Mouse (Mus musculus) midbrain, embryonic 12.5 days (tissue): ENCODE measurements at regions not wholly inside any gene's neighbourhood (a gene's known extent, or its start where the extent isn't known, plus 50 kb on each side); places are given as distances from the start of the nearest gene placed in this dataset.

Experiments
- ATAC-seq: fragments of 200-750 bp; cut with Nextera tagmentation; 2 replicates; pipeline ENCODE4 v1.8.0; 2017; ENCODE audit warnings: low read depth, moderate TSS enrichment, moderate library complexity; ENCODE audit not compliant: low FRiP score
- H3K27ac ChIP-seq: fragments of 300-500 bp; sonication (generic); replicated peaks from 2 replicates; pipeline ENCODE4 v1.5.1; 2016; ENCODE audit warnings: mild to moderate bottlenecking
- H3K27me3 ChIP-seq: fragments of 300-500 bp; sonication (generic); 2 replicates; pipeline ENCODE4 v1.6.1; 2016; ENCODE audit warnings: mild to moderate bottlenecking
- H3K36me3 ChIP-seq: fragments of 300-500 bp; sonication (generic); 2 replicates; pipeline ENCODE4 v1.6.1; 2016
- H3K4me1 ChIP-seq: fragments of 300-500 bp; sonication (generic); 2 replicates; pipeline ENCODE4 v1.6.1; 2016
- H3K4me2 ChIP-seq: fragments of 300-500 bp; sonication (generic); replicated peaks from 2 replicates; pipeline ENCODE4 v1.6.1; 2016; ENCODE audit warnings: mild to moderate bottlenecking, moderate library complexity
- H3K4me3 ChIP-seq: fragments of 300-500 bp; sonication (generic); 2 replicates; pipeline ENCODE4 v1.5.1; 2016; ENCODE audit warnings: mild to moderate bottlenecking
- H3K9ac ChIP-seq: fragments of 300-500 bp; sonication (generic); replicated peaks from 2 replicates; pipeline ENCODE4 v1.6.1; 2016; ENCODE audit warnings: mild to moderate bottlenecking, moderate library complexity
- H3K9me3 ChIP-seq: fragments of 300-500 bp; sonication (generic); 2 replicates; pipeline ENCODE4 v1.6.1; 2016; ENCODE audit warnings: mild to moderate bottlenecking
- WGBS: fragments of 180-500 bp; shearing (Covaris S2); methylation state at CpG from one replicate; pipeline ENCODE4 v1.1.7; 2016; 5-methylcytosine and 5-hydroxymethylcytosine counted together

DNA sequence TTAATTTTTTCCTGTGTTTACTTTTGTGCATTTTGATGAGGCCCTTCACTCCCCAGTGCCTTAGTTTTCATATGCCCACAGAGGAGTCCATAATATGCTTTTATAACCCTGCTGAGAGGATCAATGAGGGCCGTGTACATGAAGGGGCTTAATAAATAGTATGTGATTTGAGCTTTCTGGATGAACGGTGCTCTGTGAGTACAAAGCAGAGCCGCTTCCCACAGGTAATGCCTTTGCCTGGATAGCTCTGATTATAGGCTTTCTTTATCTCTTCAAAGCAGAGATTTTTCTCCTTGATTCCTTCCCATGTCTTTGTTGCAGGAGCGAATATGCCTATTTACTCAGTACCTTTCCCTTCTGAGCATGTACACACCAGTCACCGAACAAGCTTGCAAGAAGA lies 217.8 kb downstream of the Izumo3 start:
- no peak overlapping the region for H3K27ac ChIP-seq
- no peaks in the 10 kb centered on the region for H3K36me3 ChIP-seq
- no peaks in the 10 kb centered on the region for H3K27me3 ChIP-seq
- 38% methylated on average over 5 of the region's 5 CpGs for WGBS
- H3K9ac ChIP-seq = no peak overlapping the region
- H3K4me1 ChIP-seq = no peaks in the 10 kb centered on the region
- H3K9me3 ChIP-seq = no peaks in the 10 kb centered on the region
- no peak for ATAC-seq
- no peak overlapping the region for H3K4me3 ChIP-seq
- no peak overlapping the region for H3K4me2 ChIP-seq

DNA sequence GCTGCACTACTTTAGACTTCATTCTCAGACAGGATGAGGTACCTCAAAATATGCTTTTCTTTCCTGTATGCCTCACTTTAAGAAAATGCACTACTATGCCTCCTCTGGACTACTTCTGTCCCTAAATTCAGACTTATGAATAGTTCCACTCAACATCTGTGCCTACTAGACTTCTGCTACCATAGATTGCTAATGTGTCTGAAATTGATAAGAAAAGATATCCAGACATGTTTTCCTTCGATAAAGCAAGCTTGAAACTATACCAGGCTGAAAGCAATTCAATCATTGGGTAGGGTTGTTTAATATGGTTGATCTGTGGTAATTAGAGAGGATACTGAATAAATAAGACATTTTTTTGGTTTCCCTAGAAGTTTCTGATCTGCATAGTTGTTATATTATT lies 239.9 kb downstream of the Izumo3 start:
- WGBS = 91% methylated on average over 1 of the region's 1 CpGs
- Histone ChIP-seq H3K9me3 (no peaks in the 10 kb centered on the region), H3K9ac (no peak overlapping the region), H3K27ac (no peak overlapping the region), H3K27me3 (no peaks in the 10 kb centered on the region), H3K4me1 (no peaks in the 10 kb centered on the region), H3K36me3 (no peaks in the 10 kb centered on the region), H3K4me3 (no peak overlapping the region), H3K4me2 (no peak overlapping the region)
- no peak for ATAC-seq

DNA sequence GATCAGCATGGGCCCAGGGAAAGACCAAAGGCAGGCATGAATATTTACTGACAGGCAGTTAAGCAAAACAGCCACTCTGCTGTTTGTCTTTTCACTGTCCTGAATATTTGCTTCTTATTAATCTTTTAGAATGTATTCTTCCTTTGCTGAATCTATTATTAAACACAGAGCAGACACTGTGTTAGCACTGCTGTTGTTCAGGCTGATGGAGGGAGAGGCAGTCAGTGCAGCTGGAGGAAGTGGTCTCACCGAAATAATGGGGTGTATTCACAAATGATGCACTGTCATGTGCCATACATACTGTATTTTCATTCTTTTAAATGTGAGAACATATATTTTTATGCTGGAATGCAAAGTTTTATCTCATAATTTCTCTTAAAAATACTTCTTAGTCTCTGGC lies 241.9 kb downstream of the Izumo3 start:
- no peak overlapping the region for H3K4me2 ChIP-seq
- WGBS = 75% methylated on average over 1 of the region's 1 CpGs
- no peaks in the 10 kb centered on the region for H3K9me3 ChIP-seq
- H3K9ac ChIP-seq = no peak overlapping the region
- H3K27ac ChIP-seq = no peak overlapping the region
- H3K4me1 ChIP-seq = no peaks in the 10 kb centered on the region
- H3K36me3 ChIP-seq = no peaks in the 10 kb centered on the region
- no peaks in the 10 kb centered on the region for H3K27me3 ChIP-seq
- H3K4me3 ChIP-seq = no peak overlapping the region
- ATAC-seq = 0 out of 2 replicates have a peak, but pooled peaks have one; percentile 30

DNA sequence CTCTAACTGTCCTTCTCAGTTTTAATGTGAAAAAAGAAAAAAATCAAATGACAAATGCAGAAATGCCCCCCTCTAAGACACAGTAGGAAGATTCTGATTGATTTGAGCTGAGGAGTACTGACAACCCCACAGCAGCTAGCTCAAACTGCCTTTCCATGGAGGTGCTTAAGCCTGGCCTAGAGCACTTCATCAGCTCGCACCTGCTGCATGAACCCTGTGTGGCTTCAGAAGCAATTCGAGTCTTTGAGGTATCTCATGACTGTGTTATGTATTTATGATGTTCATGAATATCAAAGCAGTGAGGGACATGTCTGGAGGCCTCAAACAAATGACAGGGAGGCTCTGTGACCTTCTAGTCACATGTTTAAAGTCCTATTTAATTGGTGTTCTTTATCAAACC lies 255.6 kb downstream of the Izumo3 start:
- 49% methylated on average over 2 of the region's 2 CpGs for WGBS
- H3K9ac ChIP-seq = no peak overlapping the region
- H3K27me3 ChIP-seq = no peaks in the 10 kb centered on the region
- no peaks in the 10 kb centered on the region for H3K4me1 ChIP-seq
- no peak overlapping the region for H3K4me3 ChIP-seq
- no peak overlapping the region for H3K4me2 ChIP-seq
- no peaks in the 10 kb centered on the region for H3K36me3 ChIP-seq
- H3K9me3 ChIP-seq = no peaks in the 10 kb centered on the region
- ATAC-seq = peak; percentile 68
- H3K27ac ChIP-seq = no peak overlapping the region
